Mouse (Mus musculus): ENCODE data around the gene Mlh3.

DNA sequence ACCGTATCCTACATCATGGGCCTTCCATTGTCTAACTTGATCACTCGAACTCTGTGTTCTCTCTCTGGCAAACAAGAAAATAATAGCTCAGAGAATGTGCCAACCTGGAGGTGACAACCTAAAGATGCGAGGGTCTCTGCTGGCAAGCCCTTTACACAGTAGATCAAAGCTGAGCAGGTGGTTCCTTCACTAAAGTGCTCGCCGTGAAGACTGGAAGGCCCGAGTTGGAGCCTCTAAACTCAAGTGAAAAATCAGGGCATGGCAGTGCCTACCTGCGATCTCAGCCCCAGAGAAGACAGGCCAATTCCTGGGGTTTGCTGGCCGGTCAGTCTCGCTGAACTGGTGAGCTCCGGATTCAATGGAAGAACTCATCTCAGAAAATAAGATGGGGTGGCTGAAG lies 77.3 kb downstream of the Mlh3 start:
- TF ChIP-seq E2F4 (IDR thresholded peaks at IDR 0.05; ENCODE audit: insufficient read depth) (no peak), POLR2A (IDR thresholded peaks at IDR 0.05; ENCODE audit: insufficient read length, low read depth) (no peak)

Measured in myocyte (in vitro differentiated cells).